Mouse (Mus musculus) inflammation-experienced regulatory T-cells, adult 6 months (primary cell): Measurements from ENCODE around the gene Gjc2. TPM values are rescaled to one million over a fixed set of nuclear protein-coding genes. Genes with fewer than 3 reads are reported as not detected.

Experiments used
- ATAC-seq: one replicate; pipeline ENCODE4 v1.8.0; 2017
- polyA plus RNA-seq, 3 experiments: library from polyadenylated mRNA; unstranded; fragments of 100-300 nt; shearing (Covaris generic); gene quantifications; one replicate each; pipeline ENCODE4 v1.2.1; 2017

Gene Gjc2
- polyA plus RNA-seq, 3 experiments from 2014 or later, result not detected

DNA sequence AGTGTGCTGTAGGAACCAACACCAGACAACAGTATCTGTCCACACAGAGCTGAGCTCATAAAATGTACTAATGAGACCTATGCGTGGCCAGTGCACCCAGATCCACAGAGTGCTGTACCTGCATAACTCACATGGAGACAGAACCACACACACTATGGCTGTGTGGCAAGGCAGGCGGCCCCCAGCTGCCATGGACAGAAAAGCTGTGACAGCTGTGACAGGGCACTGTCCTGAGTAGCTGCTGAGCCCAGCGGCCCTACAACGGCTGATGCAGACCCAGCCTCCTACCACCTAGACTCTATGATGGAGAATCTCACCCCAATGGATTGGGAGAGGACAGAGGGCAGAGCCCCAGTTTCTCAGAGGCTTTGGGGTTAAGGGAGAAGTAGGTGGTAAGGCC, 23.5 kb downstream of the Gjc2 start:
- no peak for ATAC-seq

DNA sequence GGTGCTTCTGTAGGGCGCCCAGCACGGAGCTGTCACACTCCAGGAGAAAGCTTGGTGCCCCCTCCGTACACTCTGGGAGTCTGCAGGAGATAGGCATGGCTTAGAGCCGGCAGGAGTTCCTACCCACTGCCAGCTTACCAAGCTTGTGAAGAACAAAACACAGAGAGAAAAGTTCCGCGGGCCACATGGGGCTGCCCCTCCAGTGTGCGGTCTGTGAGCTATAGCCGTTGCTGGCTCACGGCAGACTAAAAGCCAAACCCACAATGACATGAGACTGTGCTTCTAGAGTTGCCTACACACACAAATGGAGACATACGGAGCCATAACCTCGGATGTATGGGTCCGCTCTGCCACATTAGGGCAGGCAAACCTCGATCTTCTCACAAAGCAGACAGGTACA, 23.9 kb downstream of the Gjc2 start:
- no peak for ATAC-seq

GRCm38 (mm10) chr11:59155900-59156299, 27.1 kb downstream of the Gjc2 start:
- no peak for ATAC-seq

- no peak for ATAC-seq
Observed at GRCm38 (mm10) chr11:59154220-59154619, 28.8 kb downstream of the Gjc2 start.

DNA sequence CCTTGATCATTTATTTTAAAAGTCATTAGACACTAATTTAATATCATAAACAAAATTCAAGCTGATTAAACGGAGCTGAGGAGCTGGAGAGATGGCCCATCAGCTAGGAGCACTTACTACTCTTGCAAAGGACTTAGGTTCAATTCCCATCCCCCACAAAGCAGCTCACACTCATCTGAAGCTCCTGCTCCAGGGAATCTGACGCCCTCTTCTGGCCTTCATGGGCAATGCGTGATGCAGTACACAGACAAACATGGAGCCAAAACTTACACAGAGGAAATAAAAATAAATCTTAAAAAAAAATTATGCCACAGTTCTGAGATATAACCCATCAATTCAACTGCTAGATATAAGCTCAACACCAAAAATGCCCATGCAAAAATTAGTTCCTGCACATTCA, 31.3 kb downstream of the Gjc2 start:
- no peak for ATAC-seq

DNA sequence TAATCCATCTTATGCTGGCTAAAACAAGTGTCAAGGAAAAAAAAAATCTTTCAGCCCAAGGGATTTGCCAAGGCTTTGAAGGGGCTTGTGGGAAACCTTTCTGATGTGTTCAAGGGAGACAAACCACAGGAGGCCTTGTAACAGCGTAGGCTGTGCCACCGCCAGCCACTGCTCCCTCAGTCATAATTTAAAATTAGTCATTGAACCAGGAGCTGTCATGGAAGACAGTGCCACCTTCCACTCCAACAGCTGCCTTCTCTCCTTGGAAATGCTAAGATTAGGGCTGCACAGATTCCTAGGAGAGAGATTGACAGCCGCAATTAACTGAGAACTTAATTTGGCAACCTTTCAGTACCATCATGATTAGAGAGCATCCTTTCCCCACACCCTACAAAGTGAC, 33.7 kb downstream of the Gjc2 start:
- no peak for ATAC-seq

GRCm38 (mm10) chr11:59142962-59143361, 40.1 kb downstream of the Gjc2 start:
- ATAC-seq, result no peak

- ATAC-seq, result no peak
Observed at GRCm38 (mm10) chr11:59141772-59142370, 41.1 kb downstream of the Gjc2 start.

- ATAC-seq, result no peak
Observed at GRCm38 (mm10) chr11:59138537-59139486, 44.2 kb downstream of the Gjc2 start.

DNA sequence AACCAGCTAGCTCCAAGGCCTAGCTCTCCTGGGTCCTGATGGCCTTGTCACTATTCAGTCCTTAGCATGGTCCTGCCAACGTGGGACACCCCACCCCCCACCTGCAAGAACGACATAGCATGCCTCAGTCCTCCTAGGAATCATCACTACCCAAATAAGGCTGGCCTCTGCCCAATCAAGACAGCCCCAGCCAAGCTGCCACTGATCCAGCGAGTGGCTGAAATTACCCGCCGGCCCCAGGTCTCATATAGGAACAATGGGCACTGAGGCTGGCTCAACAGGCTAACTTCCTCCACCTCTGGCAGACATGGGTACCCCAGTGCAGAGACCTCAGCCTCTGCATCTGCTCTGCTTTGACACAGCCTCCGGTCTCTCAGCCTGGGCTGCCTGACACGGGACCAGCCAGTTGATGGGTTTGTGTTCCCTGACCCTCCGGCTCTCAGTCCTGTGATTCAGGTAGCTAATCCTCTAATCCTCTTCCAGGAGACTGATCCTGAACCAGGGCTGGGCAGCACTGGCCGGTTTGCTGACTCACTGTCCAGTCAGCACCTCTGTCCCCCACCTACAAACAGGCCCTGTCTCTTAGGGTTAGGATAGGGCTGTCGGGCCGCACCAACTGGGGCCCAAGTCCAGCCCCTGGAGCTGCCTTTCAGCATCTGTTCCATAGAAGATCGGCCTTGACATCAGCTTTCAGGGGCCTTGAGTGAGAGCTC, 45.9 kb downstream of the Gjc2 start:
- no peak for ATAC-seq

GRCm38 (mm10) chr11:59135904-59136452, 47.0 kb downstream of the Gjc2 start, which contains the start of gene Obscn:
Obscn (minus strand) TSS chr11:59136402.
- no peak for ATAC-seq

- ATAC-seq, result no peak
Observed at GRCm38 (mm10) chr11:59135051-59135820, 47.8 kb downstream of the Gjc2 start.

DNA sequence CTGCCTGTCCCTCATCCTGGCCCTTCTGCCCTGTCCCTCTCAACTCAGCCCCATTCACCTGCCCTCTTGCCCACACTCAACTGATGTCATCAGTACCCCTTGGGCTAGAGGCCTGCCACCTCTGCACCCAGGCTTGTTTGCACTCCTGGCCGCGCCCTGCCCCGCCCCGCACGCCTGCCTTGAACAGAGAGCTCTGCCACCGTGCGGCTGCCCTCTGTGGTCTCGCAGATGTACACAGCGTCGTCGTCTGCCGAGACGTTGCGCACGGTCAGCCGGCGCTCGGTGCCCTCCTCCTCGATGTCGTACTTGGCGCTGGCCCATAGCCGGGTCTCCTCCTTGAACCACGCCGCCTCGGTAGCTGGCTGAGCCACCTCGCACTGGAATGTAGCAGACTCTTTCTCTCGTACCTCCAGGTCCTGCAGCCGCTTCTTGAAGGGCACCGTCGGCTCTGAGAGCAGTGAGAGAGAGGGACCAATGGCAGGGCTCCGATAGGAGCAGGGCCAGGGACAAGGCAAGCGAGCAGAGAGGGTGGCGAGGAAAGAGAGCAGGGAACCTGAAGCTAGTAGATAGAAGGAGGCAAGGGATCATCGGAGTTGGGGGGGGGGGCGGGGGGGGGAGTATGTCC, 48.5 kb downstream of the Gjc2 start:
- ATAC-seq, result no peak

GRCm38 (mm10) chr11:59132065-59132464, 50.9 kb downstream of the Gjc2 start:
- no peak for ATAC-seq

DNA sequence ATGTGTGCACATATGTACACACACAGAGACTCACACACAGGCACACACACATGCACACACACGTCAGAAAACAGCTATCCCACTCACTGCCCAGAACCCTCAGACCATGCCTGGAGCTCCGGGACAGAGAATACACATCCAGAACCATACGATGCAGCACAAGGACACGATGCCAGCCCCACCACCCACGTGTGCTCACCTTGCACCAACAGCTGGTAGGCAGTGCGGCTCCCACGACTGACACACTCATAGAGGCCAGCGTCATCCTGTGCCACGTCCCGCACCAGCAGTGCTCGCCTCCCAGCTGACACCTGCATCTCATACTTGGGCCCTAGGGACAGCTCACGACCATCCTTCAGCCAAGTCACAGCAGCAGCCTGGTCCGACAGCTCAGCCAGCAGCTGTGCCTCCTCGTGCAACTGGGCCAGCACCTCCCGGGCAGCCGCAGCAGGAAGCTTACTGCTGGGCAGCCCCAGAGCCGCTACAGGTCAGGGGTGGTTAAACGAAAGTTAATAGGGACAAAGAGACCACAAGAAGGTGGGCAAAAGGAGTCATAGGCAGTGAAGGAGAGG, 51.6 kb downstream of the Gjc2 start:
- ATAC-seq, result no peak

DNA sequence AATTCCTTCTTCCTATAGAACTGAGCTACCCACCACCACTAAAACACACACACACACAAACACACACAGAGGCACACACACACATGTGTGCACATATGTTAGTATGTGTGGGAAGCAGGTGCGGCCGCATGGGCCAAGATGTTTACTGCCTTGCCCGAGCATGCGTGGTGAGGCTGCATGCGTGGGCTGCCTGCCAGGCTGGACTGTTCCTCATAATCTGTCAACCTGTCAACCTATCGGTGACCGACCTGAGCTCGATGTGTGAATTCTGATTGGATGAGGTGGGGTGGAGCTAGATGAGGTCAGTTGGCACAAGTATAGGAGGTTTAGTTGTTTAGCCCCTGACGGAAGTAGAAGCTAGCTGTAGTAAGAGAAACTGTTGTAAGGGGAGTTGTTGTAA, 52.2 kb downstream of the Gjc2 start:
- no peak for ATAC-seq

Other genes with a start within 250 kb of the Gjc2 start
- 10 to 100 TPM; 12.8 to 24.5 (median 15.7) TPM for gene Rnf187, start 244.3 kb downstream of the Gjc2 start, polyA plus RNA-seq
- 1 to 10 TPM; 2.9 to 5.2 (median 4.3) TPM for gene Hist3h2ba, start 234.3 kb downstream of the Gjc2 start, polyA plus RNA-seq
- 1 to 10 TPM; 3.1 to 5.0 (median 4.2) TPM for gene Hist3h2a, start 228.5 kb downstream of the Gjc2 start, polyA plus RNA-seq
- under 1 TPM in 2 of 3 experiments, not detected in 1; 0.14 to 0.40 TPM for gene Trim17, start 228.5 kb downstream of the Gjc2 start, polyA plus RNA-seq
- gene Trim11, start 205.1 kb downstream of the Gjc2 start, polyA plus RNA-seq, result 10 to 100 TPM; 18.8 to 24.0 (median 20.3) TPM
- not detected for gene Obscn, start 46.8 kb downstream of the Gjc2 start, polyA plus RNA-seq
- 1 to 10 TPM; 1.3 to 1.5 (median 1.4) TPM for gene Iba57, start 19.5 kb downstream of the Gjc2 start, polyA plus RNA-seq
- 10 to 100 TPM; 58.6 to 65.6 (median 60.5) TPM for gene Guk1, start 9.0 kb upstream of the Gjc2 start, polyA plus RNA-seq
- 10 to 100 TPM; 43.4 to 49.1 (median 46.7) TPM for gene Mrpl55, start 19.3 kb upstream of the Gjc2 start, polyA plus RNA-seq
- 10 to 100 TPM; 19.6 to 22.1 (median 19.8) TPM for gene 2310033P09Rik, start 25.1 kb upstream of the Gjc2 start, polyA plus RNA-seq
- 100 to 1,000 TPM; 339 to 371 (median 345) TPM for gene Arf1, start 45.1 kb upstream of the Gjc2 start, polyA plus RNA-seq
- under 1 TPM in 1 of 3 experiments, not detected in 2; 0.24 TPM for gene Wnt3a, start 107.5 kb upstream of the Gjc2 start, polyA plus RNA-seq
- not detected for gene Wnt9a, start 123.7 kb upstream of the Gjc2 start, polyA plus RNA-seq
- gene Prss38, start 192.4 kb upstream of the Gjc2 start, polyA plus RNA-seq, result under 1 TPM in 1 of 3 experiments, not detected in 2; 0.27 TPM